Mouse (Mus musculus) kidney, adult 8-10 months (tissue): ENCODE data around the gene Tnfrsf23.
"Not testable (repeated sequence)": the region's sequence is repeated elsewhere in the genome, so short reads cannot be mapped to it uniquely, and the experiment has no call there.

Source experiments
- DNase-seq, 2 experiments: peaks; one replicate each; pipeline ENCODE4 v3.0.0; 2022

Tnfrsf23 gene

GRCm38 (mm10) chr7:143685359-143686067 lies at the start of gene Tnfrsf23:
Tnfrsf23 (minus strand) TSS chr7:143685872.
- peak; percentile 62 to 75 for DNase-seq

GRCm38 (mm10) chr7:143733746-143734145 lies 48.1 kb upstream of the Tnfrsf23 start:
- no peak for DNase-seq

- peak; percentile 19 to 35 for DNase-seq
Measured at GRCm38 (mm10) chr7:143729886-143730285, 44.2 kb upstream of the Tnfrsf23 start.

GRCm38 (mm10) chr7:143726396-143726795 lies 40.7 kb upstream of the Tnfrsf23 start:
- no peak for DNase-seq

GRCm38 (mm10) chr7:143723841-143724240 lies 38.2 kb upstream of the Tnfrsf23 start:
- DNase-seq = peak in 1 of 2 experiments; percentile 35

- DNase-seq = no peak
Measured at GRCm38 (mm10) chr7:143722646-143723045, 37.0 kb upstream of the Tnfrsf23 start.

GRCm38 (mm10) chr7:143717811-143718210 lies 32.1 kb upstream of the Tnfrsf23 start:
- peak; percentile 17 to 33 for DNase-seq

- DNase-seq = no peak
Measured at GRCm38 (mm10) chr7:143713421-143713820, 27.7 kb upstream of the Tnfrsf23 start.

- DNase-seq = no peak
Measured at GRCm38 (mm10) chr7:143712771-143713348, 27.2 kb upstream of the Tnfrsf23 start.

GRCm38 (mm10) chr7:143712023-143712422 lies 26.4 kb upstream of the Tnfrsf23 start:
- DNase-seq = peak in 1 of 2 experiments; percentile 15

- DNase-seq = peak; percentile 26 to 37
Measured at GRCm38 (mm10) chr7:143711381-143711780, 25.7 kb upstream of the Tnfrsf23 start.

GRCm38 (mm10) chr7:143709395-143709794 lies 23.7 kb upstream of the Tnfrsf23 start:
- no peak for DNase-seq

GRCm38 (mm10) chr7:143706697-143707438 lies 21.2 kb upstream of the Tnfrsf23 start:
- DNase-seq = peak; percentile 93 to 97

GRCm38 (mm10) chr7:143696140-143696539 lies 10.5 kb upstream of the Tnfrsf23 start:
- peak in 1 of 2 experiments; percentile 54 for DNase-seq

GRCm38 (mm10) chr7:143694550-143694949 lies 8.9 kb upstream of the Tnfrsf23 start:
- no peak for DNase-seq

GRCm38 (mm10) chr7:143692746-143693510 lies 7.3 kb upstream of the Tnfrsf23 start:
- no peak for DNase-seq

GRCm38 (mm10) chr7:143691909-143692308 lies 6.2 kb upstream of the Tnfrsf23 start:
- DNase-seq = no peak

GRCm38 (mm10) chr7:143691181-143691580 lies 5.5 kb upstream of the Tnfrsf23 start:
- no peak for DNase-seq

- no peak for DNase-seq
Measured at GRCm38 (mm10) chr7:143689946-143690345, 4.3 kb upstream of the Tnfrsf23 start.

- no peak for DNase-seq
Measured at GRCm38 (mm10) chr7:143689481-143689880, 3.8 kb upstream of the Tnfrsf23 start.

- not testable (repeated sequence) for DNase-seq
Measured at GRCm38 (mm10) chr7:143686676-143687075, 1.0 kb upstream of the Tnfrsf23 start.

- not testable (repeated sequence) for DNase-seq
Measured at GRCm38 (mm10) chr7:143686191-143686590, 519 bp upstream of the Tnfrsf23 start.

GRCm38 (mm10) chr7:143684569-143684968 lies 1.1 kb downstream of the Tnfrsf23 start:
- DNase-seq = peak in 1 of 2 experiments; percentile 21
